Mouse (Mus musculus) limb, embryonic 14.5 days (tissue): ENCODE results near the gene Ces1d. TPM values are rescaled to one million over a fixed set of nuclear protein-coding genes. Genes with fewer than 3 reads are reported as not detected.

ENCODE experiments used
- ATAC-seq: fragments of 200-750 bp; cut with Nextera tagmentation; 2 replicates; pipeline ENCODE4 v1.8.0; 2017; ENCODE audit warnings: low read depth, moderate number of reproducible peaks, moderate TSS enrichment; ENCODE audit not compliant: low FRiP score
- DNase-seq: peaks from one replicate; pipeline ENCODE4 v3.0.0-alpha.2; 2015; ENCODE audit warnings: low spot score
- H3K27ac ChIP-seq: fragments of 300-500 bp; sonication (generic); replicated peaks from 2 replicates; pipeline ENCODE4 v1.5.1; 2014; ENCODE audit warnings: low read depth, mild to moderate bottlenecking, low read length, moderate library complexity, mixed read lengths
- H3K27me3 ChIP-seq: fragments of 300-500 bp; sonication (generic); 2 replicates; pipeline ENCODE4 v1.6.1; 2014; ENCODE audit warnings: low read length, mixed read lengths; ENCODE audit not compliant: control insufficient read depth, insufficient read depth
- H3K36me3 ChIP-seq: fragments of 300-500 bp; sonication (generic); 2 replicates; pipeline ENCODE4 v1.6.1; 2014; ENCODE audit warnings: mild to moderate bottlenecking, low read length, moderate library complexity, mixed read lengths; ENCODE audit not compliant: control insufficient read depth, insufficient read depth
- H3K4me1 ChIP-seq: fragments of 300-500 bp; sonication (generic); 2 replicates; pipeline ENCODE4 v1.6.1; 2014; ENCODE audit warnings: antibody characterized with exemption, low read length, mixed read lengths; ENCODE audit not compliant: control insufficient read depth, insufficient read depth
- H3K4me2 ChIP-seq: fragments of 300-500 bp; sonication (generic); replicated peaks from 2 replicates; pipeline ENCODE4 v1.6.1; 2014; ENCODE audit warnings: low read depth, mild to moderate bottlenecking, low read length, moderate library complexity; ENCODE audit not compliant: severe bottlenecking
- H3K4me3 ChIP-seq: fragments of 300-500 bp; sonication (generic); replicated peaks from 2 replicates; pipeline ENCODE4 v1.5.1; 2014; ENCODE audit warnings: low read length
- H3K9ac ChIP-seq: fragments of 300-500 bp; sonication (generic); 2 replicates; pipeline ENCODE4 v1.6.1; 2014; ENCODE audit warnings: mild to moderate bottlenecking, low read depth, low read length, moderate library complexity; ENCODE audit not compliant: severe bottlenecking
- H3K9me3 ChIP-seq: fragments of 300-500 bp; sonication (generic); 2 replicates; pipeline ENCODE4 v1.6.1; 2016; ENCODE audit warnings: low read length; ENCODE audit not compliant: control insufficient read depth
- POLR2A ChIP-seq: fragments of 200-500 bp; IDR thresholded peaks from 2 replicates; pipeline ENCODE4 v1.8.0; 2012; ENCODE audit warnings: inconsistent platforms, mild to moderate bottlenecking, moderate library complexity, borderline replicate concordance; ENCODE audit not compliant: insufficient read depth, insufficient read length; ENCODE audit errors: extremely low read depth
- WGBS: fragments of 180-500 bp; shearing (Covaris S2); extraction: QIAGEN DNeasy Blood & Tissue Kit; methylation state at CpG from one replicate; pipeline ENCODE4 v1.1.7; 2014; 5-methylcytosine and 5-hydroxymethylcytosine counted together
- polyA plus RNA-seq, 2 experiments: library from polyadenylated mRNA; depleted of rRNA in 1 of 2; stranded (reverse) in 1 of 2; unstranded in 1 of 2; fragments of >200 nt; fragmentation: Nextera tagmentation in 1 of 2; extraction: Ambion mirVana in 1 of 2; gene quantifications; 2 replicates each; pipeline versions ENCODE4 v1.2.1 to v1.2.3; 2012 to 2014

Gene Ces1d
- polyA plus RNA-seq, 2 experiments = 0.20 to 0.48 TPM

DNA sequence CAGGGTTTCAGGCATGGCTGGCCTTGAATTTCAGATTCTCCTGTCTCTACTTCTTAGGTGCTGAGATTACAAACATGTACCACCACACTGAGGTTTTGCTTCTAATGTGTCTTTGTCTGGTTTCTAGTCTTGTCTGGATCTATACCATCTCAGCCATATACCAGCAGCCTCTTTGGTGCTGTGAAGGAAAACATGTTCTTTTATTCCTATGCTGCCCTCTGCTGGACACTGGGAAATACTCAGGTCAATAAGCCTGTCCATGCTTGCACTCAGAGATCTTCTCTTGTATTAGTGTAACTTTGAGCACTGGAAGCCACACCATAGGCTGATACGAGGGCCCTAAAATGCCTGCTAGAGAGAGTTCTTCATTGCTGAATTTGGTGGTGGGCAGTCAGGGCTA lies 56.9 kb downstream of the Ces1d start:
- DNase-seq (peak; percentile 46), ATAC-seq (no peak)
- WGBS = 49% methylated on average over 1 of the region's 1 CpGs

GRCm38 (mm10) chr8:93132196-93132595 lies 65.4 kb downstream of the Ces1d start:
- H3K27ac ChIP-seq = no peak overlapping the region
- no peaks in the 10 kb centered on the region for H3K27me3 ChIP-seq
- no peak overlapping the region for H3K4me2 ChIP-seq
- no peak for TF ChIP-seq POLR2A
- 90% methylated on average over 2 of the region's 2 CpGs for WGBS
- H3K4me1 ChIP-seq = no peaks in the 10 kb centered on the region
- no peaks in the 10 kb centered on the region for H3K36me3 ChIP-seq
- H3K9me3 ChIP-seq = no peaks in the 10 kb centered on the region
- H3K4me3 ChIP-seq = no peak overlapping the region
- H3K9ac ChIP-seq = no peak overlapping the region
- no peak for ATAC-seq
- DNase-seq = no peak

More for the DNA sequence above, 56.9 kb downstream of the Ces1d start:
- no peaks in the 10 kb centered on the region for H3K27me3 ChIP-seq
- H3K4me1 ChIP-seq = no peaks in the 10 kb centered on the region
- H3K4me3 ChIP-seq = no peak overlapping the region
- H3K9me3 ChIP-seq = no peaks in the 10 kb centered on the region
- H3K27ac ChIP-seq = no peak overlapping the region
- no peak overlapping the region for H3K9ac ChIP-seq
- H3K4me2 ChIP-seq = no peak overlapping the region
- H3K36me3 ChIP-seq = no peaks in the 10 kb centered on the region
- TF ChIP-seq POLR2A = no peak

GRCm38 (mm10) chr8:93131233-93131980 lies 66.2 kb downstream of the Ces1d start, which contains the start of gene Ces1c:
TSS of gene Ces1c (minus strand) at chr8:93131283.
- no peak within 1 kb of the TSS for H3K4me3 ChIP-seq

GRCm38 (mm10) chr8:93126476-93126875 lies 71.2 kb downstream of the Ces1d start:
- no peak overlapping the region for H3K27ac ChIP-seq
- no peak overlapping the region for H3K4me3 ChIP-seq
- H3K27me3 ChIP-seq = no peaks in the 10 kb centered on the region
- 87% methylated on average over 2 of the region's 2 CpGs for WGBS
- H3K9ac ChIP-seq = no peak overlapping the region
- DNase-seq (no peak), ATAC-seq (no peak)
- H3K9me3 ChIP-seq = no peaks in the 10 kb centered on the region
- TF ChIP-seq POLR2A = no peak
- no peaks in the 10 kb centered on the region for H3K36me3 ChIP-seq
- H3K4me1 ChIP-seq = no peaks in the 10 kb centered on the region
- no peak overlapping the region for H3K4me2 ChIP-seq

More at GRCm38 (mm10) chr8:93131233-93131980, 66.2 kb downstream of the Ces1d start, which contains the start of gene Ces1c:
- Histone ChIP-seq H3K27ac (no peak within 1 kb of the TSS), H3K9me3 (no peaks in the 10 kb centered on the region), H3K36me3 (no peaks in the 10 kb centered on the region), H3K4me2 (no peak within 1 kb of the TSS), H3K27me3 (no peaks in the 10 kb centered on the region), H3K4me1 (no peaks in the 10 kb centered on the region), H3K9ac (no peak within 1 kb of the TSS)
- ATAC-seq = no peak
- TF ChIP-seq POLR2A = no peak
- WGBS = 84% methylated on average over 3 of the region's 3 CpGs
- no peak for DNase-seq

DNA sequence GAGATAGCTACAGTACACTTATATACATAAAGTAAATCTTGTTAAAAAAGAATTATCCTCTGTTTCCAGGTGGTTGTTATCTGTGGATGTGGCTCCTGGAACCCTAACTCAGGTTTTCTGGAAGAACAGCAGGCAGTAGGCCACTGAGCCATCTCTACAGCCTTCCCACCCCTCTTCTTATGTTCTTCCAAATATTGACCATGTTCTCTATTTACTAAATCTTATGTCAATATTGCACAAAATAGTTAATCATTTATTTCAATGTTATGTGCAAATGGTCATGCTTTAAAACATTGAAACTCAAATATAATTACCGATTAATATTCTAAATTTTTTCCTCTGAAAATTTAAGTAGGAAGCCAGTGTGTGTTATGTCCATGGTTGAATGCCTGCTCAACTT lies 75.6 kb downstream of the Ces1d start:
- DNase-seq (no peak), ATAC-seq (no peak)
- Histone ChIP-seq H3K4me2 (no peak overlapping the region), H3K9me3 (no peaks in the 10 kb centered on the region), H3K27ac (no peak overlapping the region), H3K9ac (no peak overlapping the region), H3K4me3 (no peak overlapping the region), H3K4me1 (no peaks in the 10 kb centered on the region), H3K36me3 (no peaks in the 10 kb centered on the region), H3K27me3 (no peaks in the 10 kb centered on the region)
- TF ChIP-seq POLR2A = no peak
- 92% methylated on average over 1 of the region's 1 CpGs for WGBS

Other genes starting within 250 kb of the Ces1d start
- 0.23 and 0.28 TPM in 2 replicates for gene Slc6a2, start 237.8 kb downstream of the Ces1d start, polyA plus RNA-seq (2012; rRNA removed)
- gene Slc6a2, start 237.8 kb downstream of the Ces1d start, polyA plus RNA-seq (2014; fragmentation: Nextera tagmentation; extraction: Ambion mirVana) = 0.18 and 0.22 TPM in 2 replicates
- 0.04 TPM in 1 of 2 replicates, not detected in the other for gene Ces1a, start 149.6 kb downstream of the Ces1d start, polyA plus RNA-seq (2012; rRNA removed)
- gene Ces1a, start 149.6 kb downstream of the Ces1d start, polyA plus RNA-seq (2014; fragmentation: Nextera tagmentation; extraction: Ambion mirVana) = not detected in 2 replicates
- not detected in 2 replicates for gene Ces1b, start 117.8 kb downstream of the Ces1d start, polyA plus RNA-seq (2012; rRNA removed)
- gene Ces1b, start 117.8 kb downstream of the Ces1d start, polyA plus RNA-seq (2014; fragmentation: Nextera tagmentation; extraction: Ambion mirVana) = not detected in 2 replicates
- not detected in 2 replicates for gene Ces1c, start 66.6 kb downstream of the Ces1d start, polyA plus RNA-seq (2012; rRNA removed)
- gene Ces1c, start 66.6 kb downstream of the Ces1d start, polyA plus RNA-seq (2014; fragmentation: Nextera tagmentation; extraction: Ambion mirVana) = not detected in 2 replicates
- gene Ces1e, start 31.8 kb upstream of the Ces1d start, polyA plus RNA-seq (2012; rRNA removed) = not detected in 2 replicates
- gene Ces1e, start 31.8 kb upstream of the Ces1d start, polyA plus RNA-seq (2014; fragmentation: Nextera tagmentation; extraction: Ambion mirVana) = not detected in 2 replicates
- 0.08 and 0.09 TPM in 2 replicates for gene Ces1f, start 81.9 kb upstream of the Ces1d start, polyA plus RNA-seq (2012; rRNA removed)
- gene Ces1f, start 81.9 kb upstream of the Ces1d start, polyA plus RNA-seq (2014; fragmentation: Nextera tagmentation; extraction: Ambion mirVana) = 0.22 TPM in 1 of 2 replicates, not detected in the other
- gene Ces1g, start 139.5 kb upstream of the Ces1d start, polyA plus RNA-seq (2012; rRNA removed) = not detected in 2 replicates
- not detected in 2 replicates for gene Ces1g, start 139.5 kb upstream of the Ces1d start, polyA plus RNA-seq (2014; fragmentation: Nextera tagmentation; extraction: Ambion mirVana)
- gene Ces1h, start 181.9 kb upstream of the Ces1d start, polyA plus RNA-seq (2012; rRNA removed) = not detected in 2 replicates
- gene Ces1h, start 181.9 kb upstream of the Ces1d start, polyA plus RNA-seq (2014; fragmentation: Nextera tagmentation; extraction: Ambion mirVana) = not detected in 2 replicates